Mouse (Mus musculus) cerebellum, adult 2 months (tissue): ENCODE data around the gene Creg2.

Experiments used
- CTCF ChIP-seq: fragments of 200-500 bp; IDR thresholded peaks from 2 replicates; pipeline ENCODE4 v1.5.1; 2011; ENCODE audit warnings: low read depth, mild to moderate bottlenecking, control low read depth, low read length, moderate library complexity, borderline replicate concordance; ENCODE audit not compliant: insufficient read depth
- POLR2A ChIP-seq: fragments of 200-500 bp; IDR thresholded peaks from 2 replicates; pipeline ENCODE4 v1.6.1; 2011; ENCODE audit warnings: low read length, control low read depth, borderline replicate concordance; ENCODE audit not compliant: insufficient read depth

DNA sequence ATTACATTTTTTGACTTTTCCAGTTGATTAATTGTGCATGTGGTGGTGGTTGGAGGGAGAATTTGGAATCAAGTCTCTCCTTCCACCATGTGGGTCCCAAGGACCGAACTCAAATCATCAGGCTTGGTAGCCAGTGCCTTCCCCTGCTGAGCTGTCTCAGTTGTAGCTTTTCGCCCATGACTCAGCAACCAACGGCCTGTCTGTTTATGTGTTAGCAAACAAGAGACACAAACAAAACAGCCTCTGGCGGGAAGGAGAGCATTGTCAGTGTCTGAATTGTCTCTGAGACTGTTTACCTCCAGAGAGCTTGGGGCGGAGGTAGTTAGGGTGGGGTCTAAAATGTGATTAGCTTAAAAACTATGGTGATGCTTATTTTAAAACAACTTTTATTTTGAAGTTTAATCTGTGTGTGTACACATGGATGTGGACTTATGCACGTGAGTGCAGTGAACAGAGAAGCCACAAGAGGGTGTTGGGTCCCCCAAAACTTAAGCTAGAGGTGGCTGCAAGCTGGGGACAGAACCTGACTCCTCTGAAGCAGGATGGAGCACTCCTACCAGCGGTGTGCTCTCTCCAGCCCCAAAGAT is 12.9 kb upstream of the Creg2 start:
- no peak for TF ChIP-seq CTCF
- TF ChIP-seq POLR2A = no peak
